Mouse (Mus musculus): ENCODE measurements around the gene Arl10.
"Not testable (repeated sequence)": the region's sequence is repeated elsewhere in the genome, so short reads cannot be mapped to it uniquely, and the experiment has no call there.

The Arl10 gene

DNA sequence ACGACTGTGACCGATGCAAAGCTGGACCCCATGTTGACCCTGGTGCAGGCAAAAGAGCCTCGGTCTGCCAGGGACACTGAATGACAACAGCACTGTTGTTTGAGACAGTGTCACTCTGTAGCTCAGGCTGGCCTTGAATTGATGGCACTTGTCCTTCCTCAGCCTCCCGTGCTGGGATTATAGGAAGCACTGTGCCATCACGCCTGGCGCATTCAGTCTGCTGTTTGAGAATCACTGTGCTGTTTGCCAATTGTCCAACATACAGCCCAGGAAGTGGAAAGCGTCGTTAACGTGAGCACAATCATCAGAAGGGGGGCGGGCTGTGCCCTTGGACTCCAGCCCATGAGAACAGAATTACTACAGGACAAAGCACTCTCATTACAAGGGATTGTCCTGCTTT lies 7.3 kb downstream of the Arl10 start:
- no peak for DNase-seq (ENCODE audit: low spot score in 2 of 2)

DNA sequence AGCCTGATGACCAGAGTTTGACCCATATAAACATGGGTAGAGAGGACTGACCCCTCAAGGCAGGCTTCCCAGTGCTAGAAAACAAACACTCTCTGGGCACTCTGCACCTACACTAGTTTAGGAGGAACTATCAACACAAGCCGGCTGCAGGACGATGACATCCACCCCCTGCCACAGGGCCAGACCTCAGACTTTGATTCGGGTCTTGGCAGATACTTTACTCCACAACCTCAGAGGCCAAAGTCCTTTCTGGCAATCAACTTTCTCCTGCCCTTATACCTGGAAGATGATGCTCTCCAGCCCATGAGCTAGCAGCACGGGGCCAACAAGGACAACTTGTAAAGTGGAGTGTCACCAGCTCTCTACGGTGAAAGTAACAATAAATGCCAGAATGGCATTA lies 8.0 kb downstream of the Arl10 start:
- no peak for DNase-seq (ENCODE audit: low spot score in 2 of 2)

DNA sequence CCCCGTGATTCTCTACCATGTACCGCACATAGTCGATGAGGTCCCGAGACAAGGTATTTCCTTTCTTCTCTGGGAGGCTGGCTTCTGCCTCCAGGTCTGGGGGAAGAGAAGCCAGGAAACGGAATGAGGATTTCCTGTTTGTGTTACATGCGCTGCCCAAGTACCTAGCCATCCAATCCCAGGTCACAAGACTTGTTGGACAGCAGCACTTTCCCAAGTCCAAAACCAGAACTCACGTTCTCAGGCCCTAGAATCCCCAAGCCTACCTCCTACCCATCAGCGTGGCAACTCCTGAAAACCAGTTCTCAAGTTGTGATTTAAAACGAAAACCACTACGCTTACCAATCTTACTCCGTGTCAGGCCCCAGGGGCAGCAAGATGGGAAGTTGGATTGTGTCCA lies 11.0 kb downstream of the Arl10 start:
- no peak for DNase-seq (ENCODE audit: low spot score in 2 of 2)

DNA sequence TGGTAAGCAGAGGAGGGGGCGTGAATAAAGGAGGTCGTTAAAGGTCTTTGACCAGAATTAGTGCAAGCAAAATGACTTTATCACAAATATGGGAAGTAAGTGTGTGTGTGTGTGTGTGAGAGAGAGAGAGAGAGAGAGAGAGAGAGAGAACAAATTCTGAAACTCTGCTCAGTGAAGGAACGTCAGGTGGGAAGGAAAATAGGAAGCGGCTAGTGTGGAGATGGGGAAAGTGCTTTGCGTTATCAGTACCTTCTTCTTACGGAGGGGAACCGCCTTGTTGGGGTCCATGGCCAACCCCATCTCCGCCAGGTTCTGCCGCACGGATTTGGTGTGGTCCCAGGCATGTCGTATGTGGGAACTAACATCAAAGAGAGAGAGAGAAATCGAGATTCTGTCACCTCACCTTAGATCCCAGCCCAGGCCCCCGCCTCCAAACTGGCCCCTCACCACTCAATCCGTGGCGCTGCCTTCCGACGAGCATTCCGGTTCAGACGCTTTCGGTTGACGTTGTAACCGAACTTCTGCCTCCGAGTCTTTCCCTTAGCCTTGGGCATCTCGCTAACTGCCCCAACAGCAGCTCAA lies 14.7 kb downstream of the Arl10 start:
- no peak for DNase-seq (ENCODE audit: low spot score in 2 of 2)

DNA sequence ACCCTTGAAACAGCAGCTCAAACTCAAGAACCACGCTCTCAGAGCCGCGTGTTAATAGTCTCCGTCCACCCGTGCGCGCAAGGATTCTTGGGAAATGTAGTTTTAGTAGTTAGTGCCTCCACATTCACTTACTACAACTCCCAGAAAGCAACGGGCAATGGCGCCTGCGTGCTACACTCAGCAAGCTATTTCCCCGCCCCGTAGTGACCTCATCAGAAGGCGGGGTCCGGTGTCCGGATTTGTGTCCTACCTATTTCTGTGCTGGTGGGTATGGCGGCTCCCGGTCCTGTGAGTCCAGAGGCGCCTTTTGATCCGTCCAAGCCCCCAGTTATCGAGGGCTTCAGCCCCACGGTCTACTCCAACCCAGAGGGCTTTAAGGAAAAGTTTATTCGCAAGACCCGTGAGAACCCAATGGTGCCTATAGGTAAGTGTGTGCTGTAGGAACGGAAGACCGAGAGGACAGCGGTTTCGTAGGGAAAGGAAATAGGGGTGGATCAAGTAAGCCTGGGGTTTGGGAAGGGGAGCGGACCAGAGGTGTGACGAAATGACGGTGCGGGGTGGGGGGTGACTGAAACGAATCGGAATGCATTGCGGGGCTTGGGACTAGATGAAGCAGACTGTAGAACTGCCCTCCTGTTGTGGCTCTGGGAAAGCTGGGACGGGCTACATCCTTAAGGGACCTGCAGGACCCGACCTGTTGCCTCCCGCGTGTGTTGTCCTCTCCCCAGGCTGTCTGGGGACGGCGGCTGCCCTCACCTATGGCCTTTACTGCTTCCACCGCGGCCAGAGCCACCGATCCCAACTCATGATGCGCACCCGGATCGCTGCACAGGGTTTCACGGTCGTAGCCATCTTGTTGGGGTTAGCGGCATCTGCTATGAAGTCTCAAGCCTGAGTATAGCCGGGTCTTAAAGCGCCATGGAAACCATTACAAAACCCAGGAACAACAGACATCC lies 15.5 kb downstream of the Arl10 start, which contains the start of the genes Nop16 and Higd2a:
Gene Nop16 (minus strand): TSS at position 95 of the 956 bp plus-strand sequence.
Gene Higd2a (plus strand): TSS at position 212 of the 956 bp plus-strand sequence.
- peak; percentile 91 to 93 for DNase-seq (ENCODE audit: low spot score in 2 of 2)

DNA sequence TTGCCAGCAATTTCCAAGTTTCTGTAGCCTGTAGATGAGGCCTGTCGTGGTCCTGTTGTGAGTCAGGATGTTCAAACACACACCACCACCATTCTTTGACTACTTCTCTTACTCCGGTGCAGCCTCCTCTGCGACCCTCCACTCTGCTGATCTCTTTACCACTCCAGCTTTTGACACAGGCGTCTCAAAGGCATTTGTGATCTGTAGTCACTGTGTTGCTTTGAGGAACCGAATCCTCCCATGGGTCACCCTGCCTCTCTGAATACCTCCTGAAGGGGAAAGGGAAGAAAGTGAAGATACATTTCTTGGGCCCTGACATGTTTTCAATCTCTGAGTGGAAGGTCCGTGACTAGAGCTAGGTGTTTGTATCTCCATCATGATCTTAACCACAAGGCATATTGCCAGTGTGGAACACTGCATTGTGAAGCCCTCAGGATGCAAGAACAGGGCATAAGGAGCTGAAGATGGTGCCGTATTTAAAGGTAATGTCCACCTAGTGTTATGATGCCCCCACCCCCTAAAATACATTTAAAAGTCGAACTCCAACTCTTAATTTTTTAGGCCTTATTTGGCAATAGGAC lies 17.1 kb downstream of the Arl10 start:
- DNase-seq (ENCODE audit: low spot score in 2 of 2), result no peak

DNA sequence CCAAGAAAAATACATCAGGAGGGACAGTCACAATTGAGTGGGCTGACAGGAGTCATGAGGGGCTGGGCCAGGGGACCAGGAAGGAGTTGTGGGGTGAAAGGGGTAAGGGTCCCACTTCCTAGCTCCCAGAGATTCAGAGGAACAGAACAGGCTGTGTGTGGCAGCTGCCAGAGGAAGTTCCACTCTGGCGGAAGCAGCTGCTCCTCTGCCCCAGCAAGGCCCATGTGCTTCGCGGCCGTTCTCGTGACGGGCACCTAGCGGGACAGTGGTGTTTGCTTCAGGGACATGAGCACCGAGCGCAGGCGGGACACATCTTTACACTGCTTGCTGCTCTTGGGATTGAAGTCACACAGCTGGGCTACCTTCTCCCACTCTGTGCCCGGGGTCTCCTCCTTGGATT lies 18.8 kb downstream of the Arl10 start:
- no peak for DNase-seq (ENCODE audit: low spot score in 2 of 2)

DNA sequence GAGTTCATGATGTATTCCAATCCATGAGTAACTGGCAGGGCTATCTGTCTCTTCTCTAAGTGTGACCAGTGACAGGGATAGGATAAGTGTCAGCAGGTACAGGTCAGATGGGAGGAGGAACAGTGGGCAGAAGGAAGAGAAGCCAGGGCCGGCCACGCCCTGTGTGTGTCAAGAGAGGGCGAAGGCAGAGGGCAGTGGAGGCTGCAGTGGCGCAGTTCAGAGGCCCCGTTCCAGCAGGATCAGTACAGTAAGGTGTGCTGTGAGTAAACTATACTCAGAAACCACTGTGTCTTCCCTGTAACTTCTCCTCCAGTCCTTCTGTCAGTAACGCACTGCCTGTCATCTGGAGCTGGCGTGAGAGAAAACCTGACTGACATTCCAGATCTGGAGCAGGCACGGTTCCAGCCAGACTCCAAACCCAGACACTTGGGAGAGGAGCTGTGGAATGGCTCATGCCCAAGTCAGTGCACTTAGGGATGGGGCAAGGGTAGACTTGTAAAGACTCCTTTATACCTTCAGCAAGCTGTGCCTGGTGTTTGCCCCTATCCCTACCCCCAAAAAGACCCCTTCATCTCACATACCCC lies 21.4 kb downstream of the Arl10 start:
- no peak for DNase-seq (ENCODE audit: low spot score in 2 of 2)

DNA sequence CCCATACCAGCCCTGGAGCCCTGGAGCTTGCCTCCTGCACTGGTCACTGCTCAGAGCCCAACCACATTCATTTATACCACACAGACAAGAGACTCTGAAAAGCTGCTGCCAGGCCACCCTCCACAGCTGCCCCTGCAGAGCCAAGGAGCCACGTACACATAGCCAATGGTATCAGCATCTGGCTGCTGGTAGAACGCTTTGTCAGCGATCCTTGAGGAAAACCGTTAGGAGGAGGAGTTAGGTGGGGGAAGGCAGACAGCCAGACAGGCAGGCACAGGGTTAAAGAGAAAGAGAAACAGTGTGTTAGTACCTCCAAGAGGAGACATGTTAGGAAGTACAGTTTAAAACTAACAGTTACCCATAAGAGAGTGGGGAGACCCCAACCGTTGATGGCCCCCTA lies 22.1 kb downstream of the Arl10 start:
- DNase-seq (ENCODE audit: low spot score in 2 of 2), result no peak

DNA sequence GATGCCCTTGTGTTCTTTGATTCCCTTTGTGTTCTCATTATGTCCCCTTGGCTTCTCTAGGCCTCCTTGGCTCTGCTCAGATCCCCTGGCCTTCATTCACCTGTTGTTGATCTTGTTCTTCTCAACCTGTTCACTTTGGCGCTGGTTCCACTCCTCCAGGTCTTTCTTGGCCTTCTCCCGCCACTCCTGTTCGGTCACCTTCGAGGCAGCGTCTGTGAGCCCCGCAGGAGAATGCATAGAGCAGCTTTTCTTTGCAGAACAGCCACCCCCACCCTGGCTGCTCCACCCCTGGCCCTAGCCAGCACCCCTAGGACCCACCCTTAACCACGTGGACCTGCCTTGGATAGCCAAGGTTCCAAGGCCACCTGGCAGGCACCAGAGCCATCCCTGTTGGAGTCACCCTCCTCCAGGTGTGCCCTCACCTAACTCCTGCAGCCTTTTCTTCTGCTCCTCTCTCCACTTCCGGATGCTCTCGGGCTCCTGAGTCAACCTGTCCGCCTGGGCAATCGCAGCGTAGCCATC lies 23.9 kb downstream of the Arl10 start:
- DNase-seq (ENCODE audit: low spot score in 2 of 2), result no peak

DNA sequence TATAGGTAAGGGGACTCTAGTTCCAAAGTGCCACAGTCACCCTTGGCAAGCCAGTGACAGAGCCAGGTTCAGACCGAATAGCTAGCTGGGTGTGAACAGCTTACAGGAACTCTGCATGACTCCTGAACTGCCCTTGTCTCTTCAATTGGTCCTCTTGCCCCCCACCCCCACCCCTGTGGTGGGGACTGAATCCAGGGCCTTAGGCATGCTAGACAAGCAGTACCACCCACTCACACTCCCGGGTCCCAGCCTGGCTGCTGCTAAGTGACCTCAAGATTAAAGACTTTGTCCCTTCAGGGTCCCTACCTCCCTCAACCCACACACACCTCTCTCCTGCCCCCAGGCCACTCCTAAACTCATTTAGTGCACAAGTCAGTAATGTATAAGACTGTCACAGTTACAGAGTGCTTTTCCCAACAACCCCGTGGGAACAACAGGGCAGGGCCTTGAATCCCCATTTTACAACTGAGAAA lies 27.9 kb downstream of the Arl10 start:
- DNase-seq (ENCODE audit: low spot score in 2 of 2), result no peak

DNA sequence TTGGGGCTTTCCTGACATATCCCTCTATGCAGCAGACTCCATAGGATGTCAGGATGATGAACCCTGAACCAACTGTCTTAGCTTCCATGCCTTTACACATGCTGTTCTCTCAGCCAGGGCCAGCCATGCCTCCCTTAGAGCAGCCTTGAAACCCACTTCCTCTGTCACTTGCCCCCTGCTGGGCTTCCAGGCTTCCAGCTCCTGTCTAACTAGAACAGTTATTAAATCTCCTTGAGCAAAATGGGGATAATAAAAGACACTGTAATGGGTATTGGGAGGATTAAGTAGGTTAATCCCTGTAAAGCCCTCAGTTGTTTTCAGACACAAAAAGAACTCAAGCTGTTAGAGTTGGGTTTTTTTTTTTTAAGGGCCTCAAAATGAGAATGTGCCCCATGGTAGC lies 28.7 kb downstream of the Arl10 start:
- peak in 1 of 2 experiments; percentile 17 for DNase-seq (ENCODE audit: low spot score in 2 of 2)

DNA sequence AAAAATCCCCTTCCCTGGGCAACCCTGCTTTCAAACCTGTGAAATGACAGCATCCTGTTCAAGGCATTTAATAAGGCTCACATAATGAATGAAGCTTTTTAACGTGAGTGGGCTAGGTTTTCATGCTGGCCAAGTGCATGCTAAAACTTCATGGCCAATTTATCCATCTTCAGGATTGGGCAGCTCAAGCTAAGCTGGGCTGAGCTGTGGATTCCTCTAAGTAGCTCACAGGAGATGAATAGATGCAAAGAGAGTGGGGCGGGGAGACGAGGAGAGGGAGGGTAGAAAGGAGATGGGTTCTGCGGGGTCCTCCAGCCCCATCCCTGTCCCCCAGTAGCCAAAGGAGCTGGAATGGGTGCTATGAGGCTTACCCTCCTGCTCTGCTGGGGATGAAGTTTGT lies 29.4 kb downstream of the Arl10 start:
- no peak for DNase-seq (ENCODE audit: low spot score in 2 of 2)

DNA sequence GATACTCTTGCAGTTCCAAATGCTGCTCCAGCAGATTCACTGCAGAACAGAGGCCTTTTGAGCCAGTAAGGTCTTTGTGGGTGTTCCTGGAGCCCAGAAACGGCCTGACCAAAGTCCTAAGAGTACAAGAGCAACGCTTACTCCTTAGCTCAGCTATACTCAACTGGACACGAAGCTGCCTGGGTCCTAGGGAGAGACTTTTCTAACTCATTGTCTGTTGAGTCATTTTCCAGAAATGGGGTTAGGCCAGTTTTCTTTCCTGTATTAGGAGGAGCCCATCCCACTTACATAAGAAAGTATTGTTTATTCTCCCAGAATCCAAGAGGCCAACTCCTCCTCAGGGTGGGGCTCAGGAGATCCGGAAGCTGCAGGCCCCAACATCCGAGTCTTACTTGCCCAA lies 30.6 kb downstream of the Arl10 start:
- DNase-seq (ENCODE audit: low spot score in 2 of 2), result no peak

DNA sequence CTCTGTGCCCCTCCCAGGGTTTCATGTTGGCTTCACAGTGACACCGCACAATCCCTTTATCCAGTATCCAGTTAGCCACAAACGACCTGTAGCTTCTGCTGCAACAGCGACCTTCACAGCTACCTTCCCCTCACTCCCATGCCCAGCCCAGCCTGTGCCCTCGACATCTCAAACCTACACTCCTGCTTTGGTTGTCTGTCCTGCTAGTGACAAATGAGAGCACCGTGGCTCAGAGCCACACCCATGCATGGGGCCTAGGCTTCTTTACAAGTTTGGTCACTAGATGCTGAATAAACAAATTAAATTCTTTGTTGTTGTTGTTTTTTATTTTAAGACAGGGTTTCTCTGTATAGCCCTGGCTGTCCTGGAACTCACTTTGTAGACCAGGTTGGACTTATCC lies 32.4 kb downstream of the Arl10 start:
- no peak for DNase-seq (ENCODE audit: low spot score in 2 of 2)

DNA sequence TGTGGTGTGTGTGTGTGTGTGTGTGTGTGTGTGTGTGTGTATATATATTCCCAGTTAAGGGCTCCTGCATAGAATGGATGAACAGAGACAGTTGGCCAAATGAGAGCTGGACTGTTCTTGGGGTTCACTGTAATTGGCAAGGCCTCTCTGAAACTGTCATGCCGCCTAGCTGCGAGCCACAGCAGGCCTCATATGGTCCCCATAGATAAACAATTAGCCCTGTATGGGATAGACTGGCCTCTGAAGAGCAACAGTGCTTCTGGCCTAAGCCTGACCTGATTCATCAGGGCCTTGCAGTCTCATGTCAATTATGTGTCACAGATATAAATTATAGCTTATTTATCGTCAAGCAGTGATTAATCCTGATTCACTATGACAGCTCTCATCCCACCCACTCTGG lies 33.2 kb downstream of the Arl10 start:
- no peak for DNase-seq (ENCODE audit: low spot score in 2 of 2)

DNA sequence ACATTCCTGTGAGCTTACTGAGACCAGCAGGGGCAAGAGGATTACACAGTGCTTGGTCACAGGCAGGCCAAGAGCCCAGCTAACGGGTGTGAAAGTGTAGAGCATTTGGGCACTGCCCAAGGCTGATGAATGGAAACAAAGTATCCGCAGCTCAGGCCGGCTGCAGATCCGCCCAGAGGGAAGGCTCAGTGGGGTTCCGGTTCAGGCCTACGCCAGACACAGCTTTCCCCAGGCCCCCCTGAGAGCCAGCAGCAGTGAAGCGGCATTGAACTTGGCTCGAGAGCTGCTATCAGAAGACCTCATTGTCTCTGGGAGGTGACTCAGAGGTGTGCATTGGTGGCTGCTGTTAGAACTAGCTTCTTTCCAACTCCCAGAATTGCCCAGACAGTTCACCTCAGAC lies 33.9 kb downstream of the Arl10 start:
- no peak for DNase-seq (ENCODE audit: low spot score in 2 of 2)

DNA sequence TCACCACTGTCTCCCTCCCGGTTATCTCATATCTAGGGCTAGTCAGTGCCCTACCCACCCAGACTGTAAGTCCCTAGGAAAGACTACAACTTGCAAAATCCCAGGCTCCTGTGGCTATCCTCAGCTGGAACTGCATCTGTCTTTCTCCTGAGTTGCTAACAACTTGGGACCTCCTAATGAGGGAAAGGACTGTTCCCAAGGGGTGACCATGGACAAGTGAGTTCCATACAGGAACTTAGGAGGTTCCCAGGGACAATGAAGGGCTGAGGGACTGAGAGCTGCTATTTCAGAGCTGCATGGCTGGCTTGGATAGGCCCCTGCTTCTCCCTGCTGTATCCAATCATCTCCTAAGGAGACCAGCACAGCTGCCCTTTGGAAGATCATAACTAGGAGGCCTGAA lies 34.5 kb downstream of the Arl10 start:
- no peak for DNase-seq (ENCODE audit: low spot score in 2 of 2)

DNA sequence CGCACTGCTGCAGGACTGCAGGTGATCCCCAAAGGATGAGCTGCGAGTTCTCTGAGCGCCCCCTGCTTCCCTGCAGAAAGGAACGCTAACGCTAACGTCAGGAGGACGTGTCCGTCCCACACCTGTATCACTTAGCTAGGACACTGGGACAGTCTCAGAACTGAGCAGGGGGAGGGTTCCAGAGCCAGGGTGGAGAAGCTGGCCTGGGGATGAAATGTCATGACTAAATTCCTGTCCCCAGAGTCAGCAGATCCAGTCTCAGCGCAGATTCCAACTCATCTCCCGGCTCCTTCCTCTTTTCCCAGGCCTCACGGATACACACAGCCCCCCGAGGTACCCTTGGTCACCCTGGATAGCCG lies 35.8 kb downstream of the Arl10 start:
- no peak for DNase-seq (ENCODE audit: low spot score in 2 of 2)

DNA sequence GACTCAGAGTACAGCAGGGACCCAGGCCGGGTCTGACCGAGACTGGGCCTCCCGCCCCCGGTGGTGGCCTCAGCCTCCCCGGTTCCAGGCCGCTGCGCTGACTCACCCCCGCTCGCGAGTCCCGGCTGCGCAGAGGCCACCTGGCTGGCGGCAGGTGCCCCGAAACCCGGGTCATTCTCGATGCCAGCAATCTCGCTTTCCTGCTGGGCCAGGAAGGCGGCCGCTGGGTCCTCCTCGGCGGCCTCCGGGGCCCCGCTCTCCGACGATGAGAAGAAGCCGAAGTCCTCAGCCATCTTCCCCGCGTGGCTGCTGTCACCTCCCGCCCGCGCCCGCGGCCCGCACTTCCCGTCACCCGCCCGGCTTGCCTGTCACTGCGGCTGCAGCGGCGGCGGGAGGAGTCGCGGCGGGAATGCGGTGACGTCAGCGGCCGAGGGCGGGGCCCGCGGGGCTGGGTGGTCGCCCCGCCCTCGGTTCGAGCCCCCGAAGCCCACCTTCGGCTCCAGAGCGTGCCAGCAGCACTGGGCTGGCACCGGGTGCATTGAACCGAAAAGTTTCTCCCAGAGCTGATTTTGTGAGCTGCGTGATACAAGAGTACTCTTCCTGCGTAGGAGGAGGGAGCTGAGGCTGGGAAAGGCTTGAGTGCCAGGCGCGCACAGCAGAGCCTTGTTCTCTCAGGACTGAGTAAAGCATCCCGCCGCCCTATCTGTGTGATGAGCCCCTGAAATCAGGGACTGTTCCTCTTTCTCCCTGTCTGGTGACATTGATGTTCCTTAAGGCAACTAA lies 36.3 kb downstream of the Arl10 start, which contains the start of gene Cltb:
Gene Cltb (minus strand): TSS at position 373 of the 783 bp plus-strand sequence.
- DNase-seq (ENCODE audit: low spot score in 2 of 2), result peak; percentile 75 to 85

DNA sequence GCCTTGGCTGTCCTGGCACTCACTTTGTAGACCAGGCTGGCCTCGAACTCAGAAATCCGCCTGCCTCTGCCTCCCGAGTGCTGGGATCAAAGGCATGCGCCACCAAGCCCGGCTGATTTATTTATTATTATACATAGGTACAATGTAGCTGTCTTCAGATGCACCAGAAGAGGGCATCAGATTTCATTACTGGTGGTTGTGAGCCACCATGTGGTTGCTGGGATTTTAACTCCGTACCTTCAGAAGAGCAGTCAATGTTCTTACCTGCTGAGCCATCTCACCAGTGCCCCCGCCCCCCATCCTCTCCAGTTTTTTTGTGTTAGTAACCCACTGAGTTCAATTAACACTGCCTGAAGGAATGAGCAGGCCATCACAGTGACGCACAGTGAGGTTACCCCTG lies 38.3 kb downstream of the Arl10 start:
- DNase-seq (ENCODE audit: low spot score in 2 of 2), result not testable (repeated sequence)

Data from thymus, postnatal 10 days (tissue).